Mouse (Mus musculus) ES-E14 (cell line): ENCODE data around the gene Ift172. TPM values are rescaled to one million over a fixed set of nuclear protein-coding genes. Genes with fewer than 3 reads are reported as not detected.

Experiments
- DNase-seq: peaks from one replicate; pipeline ENCODE4 v3.0.0-alpha.2; 2013; ENCODE audit warnings: low read depth, low spot score
- H3K27ac ChIP-seq: 2 replicates; pipeline ENCODE4 v1.5.1; 2012; ENCODE audit warnings: low read depth, mild to moderate bottlenecking, low read length, moderate library complexity, mixed read lengths; ENCODE audit not compliant: poor library complexity, insufficient read depth, severe bottlenecking
- H3K36me3 ChIP-seq: 2 replicates; pipeline ENCODE4 v1.6.1; 2012; ENCODE audit warnings: mild to moderate bottlenecking, low read length, moderate library complexity, mixed read lengths; ENCODE audit not compliant: control insufficient read depth, poor library complexity, insufficient read depth, severe bottlenecking
- H3K4me1 ChIP-seq, 2 experiments: fragments of 150-350 bp in 1 of 2; sonication (generic) in 1 of 2; 2 replicates each; pipeline ENCODE4 v1.6.1; 2012; ENCODE audit warnings: low read length in 2 of 2, mild to moderate bottlenecking in 1 of 2, mixed read lengths in 1 of 2; ENCODE audit not compliant: control insufficient read depth in 2 of 2, insufficient read depth in 2 of 2, poor library complexity in 1 of 2
- H3K4me3 ChIP-seq, 2 experiments: fragments of 150-350 bp in 1 of 2; sonication (generic) in 1 of 2; 2 replicates each; pipeline ENCODE4 v1.5.1; 2012; ENCODE audit warnings: low read length in 2 of 2, low read depth in 1 of 2, mild to moderate bottlenecking in 1 of 2, mixed read lengths in 1 of 2; ENCODE audit not compliant: insufficient read depth in 1 of 2, poor library complexity in 1 of 2, severe bottlenecking in 1 of 2
- H3K9ac ChIP-seq: 2 replicates; pipeline ENCODE4 v1.6.1; 2012; ENCODE audit warnings: low read depth, mild to moderate bottlenecking, low read length, mixed read lengths; ENCODE audit not compliant: poor library complexity, insufficient read depth, severe bottlenecking
- H3K9me3 ChIP-seq: fragments of 150-350 bp; sonication (generic); 2 replicates; pipeline ENCODE4 v1.6.1; 2012; ENCODE audit warnings: low read depth, mild to moderate bottlenecking, low read length; ENCODE audit not compliant: control insufficient read depth, insufficient read depth
- CHD2 ChIP-seq: IDR thresholded peaks from 2 replicates; pipeline ENCODE4 v1.6.1; 2014; ENCODE audit warnings: mild to moderate bottlenecking, low read depth, low read length, inconsistent platforms
- HCFC1 ChIP-seq: IDR thresholded peaks from 2 replicates; pipeline ENCODE4 v1.6.1; 2012; ENCODE audit warnings: low read length, inconsistent platforms, borderline replicate concordance; ENCODE audit not compliant: insufficient read depth
- MAFK ChIP-seq: IDR thresholded peaks from 2 replicates; pipeline ENCODE4 v1.6.1; 2014; ENCODE audit warnings: mild to moderate bottlenecking, low read depth, low read length, inconsistent platforms; ENCODE audit not compliant: insufficient read depth
- ZC3H11A ChIP-seq: IDR thresholded peaks from 2 replicates; pipeline ENCODE4 v1.6.1; 2012; ENCODE audit warnings: low read depth, mild to moderate bottlenecking, inconsistent platforms, low read length, borderline replicate concordance
- ZNF384 ChIP-seq: IDR thresholded peaks from 2 replicates; pipeline ENCODE4 v1.6.1; 2012; ENCODE audit warnings: low read depth, low read length, inconsistent platforms
- in situ Hi-C, 2 experiments: fragments of 600-800 bp; cut with MboI; formaldehyde crosslinking; loops; one replicate each; pipeline ENCODE4 v1.15.1; 2025; ENCODE audit warnings: low sequenced_read_pairs in 2 of 2, inconsistent platforms in 1 of 2; ENCODE audit not compliant: unreplicated experiment in 2 of 2
- total RNA-seq: library from RNA; depleted of rRNA; stranded (reverse); fragments of 300-350 nt; gene quantifications from 2 replicates; pipeline ENCODE4 v1.2.3, GENCODE M21; 2012

Ift172 gene
- total RNA-seq, 1 experiment, result 26.9 TPM

GRCm38 (mm10) chr5:31279245-31279988 lies 11.5 kb downstream of the Ift172 start:
- H3K36me3 ChIP-seq, result peaks cover 10% of the 10 kb centered on the region; the same call in 1 of the 2 replicates
- H3K4me1 ChIP-seq, result no peaks in the 10 kb centered on the region
- H3K9ac ChIP-seq, result no peak overlapping the region
- no peak overlapping the region for H3K27ac ChIP-seq
- in situ Hi-C loops, result no loop called here
- no peak for DNase-seq
- H3K9me3 ChIP-seq, result no peaks in the 10 kb centered on the region
- H3K4me3 ChIP-seq, result no peak overlapping the region
- TF ChIP-seq HCFC1 (no peak), CHD2 (no peak), MAFK (no peak), ZC3H11A (no peak)

- Histone ChIP-seq H3K36me3 (peaks cover 7% of the 10 kb centered on the region; the same call in 1 of the 2 replicates), H3K4me1 (no peaks in the 10 kb centered on the region), H3K9me3 (no peaks in the 10 kb centered on the region), H3K27ac (no peak overlapping the region), H3K4me3 (no peak overlapping the region), H3K9ac (no peak overlapping the region)
- in situ Hi-C loops, result no loop called here
- DNase-seq, result no peak
- no peak for TF ChIP-seq ZC3H11A
- no peak for TF ChIP-seq ZNF384
- TF ChIP-seq CHD2, result no peak
- TF ChIP-seq HCFC1, result no peak
- no peak for TF ChIP-seq MAFK
Measured at GRCm38 (mm10) chr5:31273018-31273417, 17.9 kb downstream of the Ift172 start.

GRCm38 (mm10) chr5:31267686-31268085 lies 23.2 kb downstream of the Ift172 start:
- Histone ChIP-seq H3K27ac (no peak overlapping the region), H3K9me3 (no peaks in the 10 kb centered on the region), H3K9ac (no peak overlapping the region), H3K36me3 (peaks cover 24% of the 10 kb centered on the region; the same call in 1 of the 2 replicates), H3K4me3 (no peak overlapping the region), H3K4me1 (no peaks in the 10 kb centered on the region)
- in situ Hi-C loops, result no loop called here
- DNase-seq, result no peak
- TF ChIP-seq CHD2, result no peak
- no peak for TF ChIP-seq HCFC1
- TF ChIP-seq ZC3H11A, result no peak
- TF ChIP-seq MAFK, result no peak
- no peak for TF ChIP-seq ZNF384

- no peaks in the 10 kb centered on the region for H3K9me3 ChIP-seq
- H3K36me3 ChIP-seq, result peaks cover 18% of the 10 kb centered on the region; the same call in 1 of the 2 replicates
- in situ Hi-C loops, result no loop called here
- no peak for DNase-seq
- H3K4me1 ChIP-seq, result no peaks in the 10 kb centered on the region
- TF ChIP-seq MAFK, result no peak
- TF ChIP-seq ZNF384, result no peak
- TF ChIP-seq ZC3H11A, result no peak
- H3K4me3 ChIP-seq, result no peak overlapping the region
- no peak overlapping the region for H3K27ac ChIP-seq
- no peak overlapping the region for H3K9ac ChIP-seq
Measured at GRCm38 (mm10) chr5:31266101-31266500, 24.8 kb downstream of the Ift172 start.

GRCm38 (mm10) chr5:31257616-31258015 lies 33.3 kb downstream of the Ift172 start:
- H3K27ac ChIP-seq, result no peak overlapping the region
- H3K36me3 ChIP-seq, result peaks cover 10% of the 10 kb centered on the region
- no peak overlapping the region for H3K9ac ChIP-seq
- peaks cover 0 to 22% of the 10 kb centered on the region in 2 experiments; a peak in 2 of 4 replicates for H3K4me1 ChIP-seq
- no peak for DNase-seq
- TF ChIP-seq HCFC1 (no peak), MAFK (no peak), CHD2 (no peak), ZC3H11A (no peak), ZNF384 (no peak)
- in situ Hi-C loops, result no loop called here
- no peaks in the 10 kb centered on the region for H3K9me3 ChIP-seq
- H3K4me3 ChIP-seq, result no peak overlapping the region
